Mouse (Mus musculus): ENCODE measurements around the gene Chmp2a. TPM values are rescaled to one million over a fixed set of nuclear protein-coding genes. Genes with fewer than 3 reads are reported as not detected.

The Chmp2a gene
- total and polyA plus RNA-seq, 3 experiments: 100 to 180 TPM; not detected in 1

DNA sequence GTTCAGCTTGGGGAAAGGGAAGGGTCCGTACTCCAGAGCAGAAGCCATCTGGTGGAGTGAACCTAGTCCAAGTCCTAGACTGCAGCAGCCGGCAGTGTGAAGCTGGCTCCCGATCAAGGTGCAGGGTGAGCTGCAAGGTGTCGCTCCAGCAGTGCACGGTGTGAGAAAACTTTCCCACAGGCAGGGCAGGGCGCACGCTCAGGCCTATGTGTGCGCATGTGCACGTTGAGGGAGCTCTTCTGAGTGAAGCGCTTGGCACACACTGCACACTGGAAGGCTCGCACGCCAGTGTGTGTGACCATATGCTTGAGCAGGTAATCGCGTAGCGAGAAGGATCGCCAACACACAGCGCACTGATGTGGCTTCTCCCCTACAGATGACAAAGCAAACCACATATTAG is 28.6 kb downstream of the Chmp2a start:
- H3K27me3 ChIP-seq (ENCODE audit: control insufficient read depth in 1 of 2, insufficient read depth in 2 of 2, low read length in 2 of 2): no peaks in the 10 kb centered on the region
- H3K4me1 ChIP-seq (ENCODE audit: control insufficient read depth in 1 of 2, insufficient read depth in 2 of 2, low read length in 2 of 2): peaks cover 0 to 8% of the 10 kb centered on the region in 2 experiments; a peak in 1 of 4 replicates
- DNase-seq (ENCODE audit: low read depth, low spot score): no peak
- H3K27ac ChIP-seq (ENCODE audit: control insufficient read depth, low read depth, low read length): no peak overlapping the region
- no peak for TF ChIP-seq ZKSCAN1 (IDR thresholded peaks at IDR 0.05; ENCODE audit: low read depth, low read length)
- TF ChIP-seq USF1 (IDR thresholded peaks at IDR 0.05; ENCODE audit: low read depth, low read length): no peak
- TF ChIP-seq GATA1 (IDR thresholded peaks at IDR 0.05; ENCODE audit: low read depth, low read length): no peak
- no peak for TF ChIP-seq POLR2A (IDR thresholded peaks at IDR 0.05; ENCODE audit: control insufficient read depth in 1 of 2, insufficient read depth in 1 of 2, low read depth in 1 of 2, low read length in 2 of 2, poor library complexity in 1 of 2)
- H3K9me3 ChIP-seq (replicated peaks; ENCODE audit: insufficient read depth, low read length): no peaks in the 10 kb centered on the region
- H3K36me3 ChIP-seq (ENCODE audit: control insufficient read depth in 1 of 2, insufficient read depth in 2 of 2, low read length in 2 of 2): no peaks in the 10 kb centered on the region; a peak in 1 of 4 replicates
- H3K79me2 ChIP-seq (ENCODE audit: control insufficient read depth, insufficient read depth, low read length, poor library complexity): peaks cover 20% of the 10 kb centered on the region
- H3K9ac ChIP-seq (ENCODE audit: control insufficient read depth, low read depth, low read length, poor library complexity, severe bottlenecking): no peak overlapping the region
- no peak overlapping the region for H3K4me3 ChIP-seq (ENCODE audit: control insufficient read depth in 1 of 2, insufficient read depth in 1 of 2, low read depth in 2 of 2, low read length in 2 of 2)

DNA sequence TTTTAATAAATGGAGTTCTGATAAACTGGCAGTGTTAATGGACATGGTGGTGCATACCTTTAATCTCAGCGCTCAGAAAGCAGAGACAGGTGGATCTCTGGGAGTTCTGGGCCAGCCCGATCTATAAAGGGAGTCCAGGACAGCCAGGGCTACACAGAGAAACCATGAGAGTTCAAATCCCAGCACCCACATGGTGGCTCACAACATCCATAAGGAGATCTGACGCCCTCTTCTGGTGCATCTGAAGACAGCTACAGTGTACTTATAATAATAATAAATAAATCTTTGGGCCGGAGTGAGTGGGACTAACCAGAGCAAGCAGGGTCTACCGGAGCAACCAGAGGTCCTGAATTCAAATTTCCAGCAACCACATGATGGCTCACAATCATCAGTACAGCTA is 31.2 kb downstream of the Chmp2a start:
- H3K9me3 ChIP-seq (replicated peaks; ENCODE audit: insufficient read depth, low read length): no peaks in the 10 kb centered on the region
- no peak overlapping the region for H3K27ac ChIP-seq (ENCODE audit: control insufficient read depth, low read depth, low read length)
- no peaks in the 10 kb centered on the region for H3K36me3 ChIP-seq (ENCODE audit: control insufficient read depth in 1 of 2, insufficient read depth in 2 of 2, low read length in 2 of 2)
- 0 out of 4 replicates have a peak, but pooled peaks cover 0 to under 1% of the 10 kb centered on the region in 2 experiments for H3K4me1 ChIP-seq (ENCODE audit: control insufficient read depth in 1 of 2, insufficient read depth in 2 of 2, low read length in 2 of 2)
- no peaks in the 10 kb centered on the region for H3K27me3 ChIP-seq (ENCODE audit: control insufficient read depth in 1 of 2, insufficient read depth in 2 of 2, low read length in 2 of 2)
- H3K79me2 ChIP-seq (ENCODE audit: control insufficient read depth, insufficient read depth, low read length, poor library complexity): peaks cover 8% of the 10 kb centered on the region; the same call in 1 of the 2 replicates
- H3K4me3 ChIP-seq (ENCODE audit: control insufficient read depth in 1 of 2, insufficient read depth in 1 of 2, low read depth in 2 of 2, low read length in 2 of 2): no peak overlapping the region
- no peak overlapping the region for H3K9ac ChIP-seq (ENCODE audit: control insufficient read depth, low read depth, low read length, poor library complexity, severe bottlenecking)
- DNase-seq (ENCODE audit: low read depth, low spot score): no peak
- TF ChIP-seq CTCF (IDR thresholded peaks at IDR 0.05 in 2 of 3, conservative IDR thresholded peaks at IDR 0.05 in 1 of 3; ENCODE audit: control insufficient read depth in 1 of 3, insufficient read depth in 1 of 3, low read depth in 2 of 3, low read length in 3 of 3, poor library complexity in 1 of 3, severe bottlenecking in 1 of 3): peak in 1 of 3 experiments; percentile 21; a peak in 1 of 6 replicates
- no peak for TF ChIP-seq TCF12 (IDR thresholded peaks at IDR 0.05; ENCODE audit: low read depth, low read length)

GRCm38 (mm10) chr7:13001584-13001983 is 33.0 kb downstream of the Chmp2a start:
- no peaks in the 10 kb centered on the region for H3K79me2 ChIP-seq (ENCODE audit: control insufficient read depth, insufficient read depth, low read length, poor library complexity)
- no peaks in the 10 kb centered on the region for H3K9me3 ChIP-seq (replicated peaks; ENCODE audit: insufficient read depth, low read length)
- no peaks in the 10 kb centered on the region for H3K4me1 ChIP-seq (ENCODE audit: control insufficient read depth in 1 of 2, insufficient read depth in 2 of 2, low read length in 2 of 2)
- H3K9ac ChIP-seq (ENCODE audit: control insufficient read depth, low read depth, low read length, poor library complexity, severe bottlenecking): no peak overlapping the region
- no peak for DNase-seq (ENCODE audit: low read depth, low spot score)
- H3K4me3 ChIP-seq (ENCODE audit: control insufficient read depth in 1 of 2, insufficient read depth in 1 of 2, low read depth in 2 of 2, low read length in 2 of 2): no peak overlapping the region
- no peak for TF ChIP-seq ZC3H11A (IDR thresholded peaks at IDR 0.05; ENCODE audit: low read depth, low read length)
- no peak for TF ChIP-seq CTCF (IDR thresholded peaks at IDR 0.05 in 2 of 3, conservative IDR thresholded peaks at IDR 0.05 in 1 of 3; ENCODE audit: control insufficient read depth in 1 of 3, insufficient read depth in 1 of 3, low read depth in 2 of 3, low read length in 3 of 3, poor library complexity in 1 of 3, severe bottlenecking in 1 of 3)
- TF ChIP-seq RCOR1 (IDR thresholded peaks at IDR 0.05; ENCODE audit: low read depth, low read length): no peak
- TF ChIP-seq SIN3A (IDR thresholded peaks at IDR 0.05; ENCODE audit: low read length): no peak
- TF ChIP-seq POLR2AphosphoS5 (IDR thresholded peaks at IDR 0.05; ENCODE audit: borderline replicate concordance, low read depth, low read length): no peak
- no peak for TF ChIP-seq USF2 (IDR thresholded peaks at IDR 0.05; ENCODE audit: borderline replicate concordance in 1 of 2, insufficient read depth in 1 of 2, low read depth in 1 of 2, low read length in 2 of 2)
- no peak for TF ChIP-seq NELFE (IDR thresholded peaks at IDR 0.05; ENCODE audit: low read depth, low read length)
- TF ChIP-seq BHLHE40 (IDR thresholded peaks at IDR 0.05; ENCODE audit: borderline replicate concordance, low read depth, low read length): no peak
- no peak for TF ChIP-seq UBTF (IDR thresholded peaks at IDR 0.05; ENCODE audit: borderline replicate concordance, insufficient read depth, low read depth, low read length)
- no peak for TF ChIP-seq GABPA (IDR thresholded peaks at IDR 0.05; ENCODE audit: low read depth, low read length)
- no peak for TF ChIP-seq MAZ (IDR thresholded peaks at IDR 0.05; ENCODE audit: low read depth, low read length)
- TF ChIP-seq JUND (IDR thresholded peaks at IDR 0.05; ENCODE audit: low read depth, low read length): no peak
- no peak for TF ChIP-seq CHD2 (IDR thresholded peaks at IDR 0.05; ENCODE audit: low read length)
- TF ChIP-seq MAFK (IDR thresholded peaks at IDR 0.05; ENCODE audit: borderline replicate concordance, low read depth, low read length): no peak
- no peak for TF ChIP-seq MYC (IDR thresholded peaks at IDR 0.05; ENCODE audit: low read depth, low read length)
- TF ChIP-seq SMC3 (IDR thresholded peaks at IDR 0.05; ENCODE audit: low read depth, low read length): no peak
- no peak for TF ChIP-seq TCF12 (IDR thresholded peaks at IDR 0.05; ENCODE audit: low read depth, low read length)
- H3K27me3 ChIP-seq (ENCODE audit: control insufficient read depth in 1 of 2, insufficient read depth in 2 of 2, low read length in 2 of 2): no peaks in the 10 kb centered on the region
- H3K36me3 ChIP-seq (ENCODE audit: control insufficient read depth in 1 of 2, insufficient read depth in 2 of 2, low read length in 2 of 2): no peaks in the 10 kb centered on the region
- no peak overlapping the region for H3K27ac ChIP-seq (ENCODE audit: control insufficient read depth, low read depth, low read length)

All from MEL (cell line).